In the genomic region with DNA sequence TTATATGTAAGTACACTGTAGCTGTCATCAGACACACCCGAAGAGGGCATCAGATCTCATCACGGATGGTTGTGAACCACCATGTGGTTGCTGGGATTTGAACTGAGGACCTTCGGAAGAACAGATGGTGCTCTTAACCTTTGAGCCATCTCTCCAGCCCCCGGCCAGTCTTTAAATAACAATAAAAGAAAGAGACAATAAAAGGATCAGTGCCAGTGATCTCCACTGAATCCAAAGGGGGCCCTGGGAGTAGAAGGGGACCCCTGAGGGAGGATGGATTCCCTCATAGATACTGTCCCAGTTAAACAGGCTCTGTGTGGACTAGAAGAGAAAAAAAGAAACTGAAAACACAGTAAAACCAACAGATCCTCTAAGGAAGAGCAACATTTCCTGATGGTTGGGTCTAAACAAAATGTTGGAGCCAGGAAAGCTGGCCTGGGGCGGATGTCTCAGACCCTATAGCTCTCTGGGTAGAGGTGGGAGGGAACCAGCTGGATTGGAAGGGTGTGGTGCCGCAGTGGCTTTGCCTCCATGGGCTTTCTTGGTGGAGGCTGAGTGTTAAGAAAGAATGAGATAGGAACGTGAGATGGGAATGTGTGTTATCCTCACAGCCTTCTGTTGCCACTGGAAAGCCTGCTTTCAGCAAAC, we compare ENCODE assay signal across 10 mouse cellular contexts. TPM values are rescaled to one million over a fixed set of nuclear protein-coding genes. Genes with fewer than 3 reads are reported as not detected.
DNase-seq lines count a peak whose midpoint lies in the region; ATAC-seq and TF ChIP-seq lines count a peak whose summit lies in the region.
"Had no signal": no experiment of that assay in that cellular context is flagged by ENCODE, and none has a peak within 500 bp of the region (broad histone marks: within the 10 kb centered on the region; RNA-seq: fewer than 3 reads in every experiment).

No protein-coding gene starts in this region.

- peak overlapping the region; percentile 91 for H3K4me3 ChIP-seq in gastrocnemius, adult 2 months
- no peak overlapping the region for H3K4me3 ChIP-seq in lung, embryonic 14.5 days (ENCODE audit: low read depth, low read length)
- H3K4me3 ChIP-seq in lung, adult 2 months (replicated peaks; ENCODE audit: extremely low read depth, low read depth, low read length): no peak overlapping the region
- peak overlapping the region; percentile 90 for H3K4me3 ChIP-seq in hindbrain, embryonic 10.5 days
- H3K4me3 ChIP-seq in myocyte: peak overlapping the region; percentile 80
- H3K4me3 ChIP-seq: megakaryocyte, embryonic 14.5 days had no signal

- peaks cover 88% of the 10 kb centered on the region for H3K79me2 ChIP-seq in myocyte (ENCODE audit: control insufficient read depth, insufficient read depth)

- no peaks in the 10 kb centered on the region for H3K9me3 ChIP-seq in lung, embryonic 14.5 days (ENCODE audit: low read depth, low read length)
- H3K9me3 ChIP-seq in hindbrain, embryonic 10.5 days: no peaks in the 10 kb centered on the region
- H3K9me3 ChIP-seq: megakaryocyte, embryonic 14.5 days had no signal

- H3K27ac ChIP-seq in gastrocnemius, adult 2 months: peak overlapping the region; percentile 57
- 0 out of 2 replicates have a peak overlapping the region, but pooled peaks have one; percentile 24 for H3K27ac ChIP-seq in lung, embryonic 14.5 days (ENCODE audit: low read depth)
- H3K27ac ChIP-seq in hindbrain, embryonic 10.5 days: peak overlapping the region; percentile 24

- H3K36me3 ChIP-seq in lung, embryonic 14.5 days (ENCODE audit: insufficient read depth): 0 out of 2 replicates have a peak, but pooled peaks cover 4% of the 10 kb centered on the region
- peaks cover 51% of the 10 kb centered on the region for H3K36me3 ChIP-seq in hindbrain, embryonic 10.5 days
- H3K36me3 ChIP-seq in myocyte (ENCODE audit: control insufficient read depth, insufficient read depth): peaks cover 18% of the 10 kb centered on the region

- H3K4me2 ChIP-seq in lung, embryonic 14.5 days: peak overlapping the region; percentile 92
- peak overlapping the region; percentile 86 for H3K4me2 ChIP-seq in myocyte (ENCODE audit: low read depth)

- no peak for TF ChIP-seq CTCF in gastrocnemius, adult 2 months (IDR thresholded peaks at IDR 0.05)
- no peak for TF ChIP-seq CTCF in lung, embryonic 14.5 days (IDR thresholded peaks at IDR 0.05; ENCODE audit: low read depth)
- TF ChIP-seq CTCF in lung, adult 2 months (IDR thresholded peaks at IDR 0.05; ENCODE audit: insufficient read depth, low read length): no peak

- DNase-seq in gastrocnemius, adult 2 months: no peak
- DNase-seq in gastrocnemius, postnatal 14 days: no peak
- DNase-seq in lung, embryonic 14.5 days: peak; percentile 53
- DNase-seq in lung, adult 2 months: no peak
- DNase-seq in hindbrain, embryonic 10.5 days (ENCODE audit: low spot score): no peak
- DNase-seq in cerebellum, postnatal 14 days: no peak
- DNase-seq: cerebellum, adult 2 months had no signal

- TF ChIP-seq POLR2A in lung, adult 2 months (IDR thresholded peaks at IDR 0.05; ENCODE audit: borderline replicate concordance, extremely low read depth, low read depth, low read length): no peak
- no peak for TF ChIP-seq POLR2A in myocyte (IDR thresholded peaks at IDR 0.05; ENCODE audit: insufficient read length, low read depth)

- peaks cover 33% of the 10 kb centered on the region for H3K4me1 ChIP-seq in lung, embryonic 14.5 days (ENCODE audit: insufficient read depth)
- H3K4me1 ChIP-seq in lung, adult 2 months (ENCODE audit: control insufficient read depth, insufficient read depth, low read length): peaks cover 11% of the 10 kb centered on the region
- peaks cover 81% of the 10 kb centered on the region for H3K4me1 ChIP-seq in hindbrain, embryonic 10.5 days (replicated peaks)

- H3ac ChIP-seq in myocyte (ENCODE audit: control insufficient read depth, insufficient read length): no peak overlapping the region

- H3K9ac ChIP-seq in lung, embryonic 14.5 days: no peak overlapping the region

- ATAC-seq in lung, embryonic 14.5 days (ENCODE audit: insufficient read depth): no peak
- ATAC-seq in monocyte, adult 5-6 weeks (replicated peaks; ENCODE audit: insufficient number of reproducible peaks, low FRiP score, low TSS enrichment, poor library complexity, severe bottlenecking): no peak

- no peaks in the 10 kb centered on the region for H3K27me3 ChIP-seq in lung, embryonic 14.5 days (ENCODE audit: insufficient read depth, low read length)
- no peaks in the 10 kb centered on the region for H3K27me3 ChIP-seq in hindbrain, embryonic 10.5 days (ENCODE audit: insufficient read depth, poor library complexity, severe bottlenecking)
- H3K27me3 ChIP-seq in myocyte (ENCODE audit: control insufficient read depth, insufficient read depth, insufficient read length): no peaks in the 10 kb centered on the region

- 58% methylated on average over 7 of the region's 7 CpGs for WGBS in lung, embryonic 14.5 days
- 45% methylated on average over 7 of the region's 7 CpGs for WGBS in lung, adult 2 months
- WGBS in hindbrain, embryonic 10.5 days: 29% methylated on average over 7 of the region's 7 CpGs

- intact Hi-C loops in gastrocnemius, adult 2 months (cut with DNase I): no loop called here
- intact Hi-C loops in gastrocnemius, postnatal 14 days (cut with DNase I; ENCODE audit: low total_unique reads): no loop called here

TF ChIP-seq in myocyte, 11 proteins besides CTCF, POLR2A, EP300 and RAD21:
- TF ChIP-seq TCF3 (IDR thresholded peaks at IDR 0.05; ENCODE audit: insufficient read length, low read depth) (no peak), USF1 (IDR thresholded peaks at IDR 0.05; ENCODE audit: low read depth) (no peak), MYOG (IDR thresholded peaks at IDR 0.05; ENCODE audit: control insufficient read depth in 1 of 3, insufficient read depth in 1 of 3, insufficient read length in 2 of 3, low read depth in 2 of 3) (no peak), MYOD1 (IDR thresholded peaks at IDR 0.05; ENCODE audit: control insufficient read depth in 1 of 3, insufficient read length in 2 of 3, low read depth in 2 of 3) (no peak), POLR2AphosphoS2 (IDR thresholded peaks at IDR 0.05; ENCODE audit: insufficient read length, low read depth) (peak; percentile 71), E2F4 (IDR thresholded peaks at IDR 0.05; ENCODE audit: insufficient read depth) (no peak), SRF (IDR thresholded peaks at IDR 0.05; ENCODE audit: control insufficient read depth, insufficient read length, low read depth) (no peak), TCF12 (IDR thresholded peaks at IDR 0.05; ENCODE audit: insufficient read depth, poor library complexity, severe bottlenecking) (no peak)

RNA-seq across cellular contexts. Expression of gene Cnn3, which starts 4.1 kb away (rescaled TPM):
- 10 to 100 TPM; 16.5 to 28.2 TPM for total RNA-seq in gastrocnemius, adult 2 months (2021)
- total RNA-seq in gastrocnemius, postnatal 14 days (2021): 10 to 100 TPM; 54.0 to 64.5 TPM
- 671 and 678 TPM in 2 replicates for polyA plus RNA-seq in lung, embryonic 14.5 days (2014; fragmentation: Nextera tagmentation; extraction: Ambion mirVana)
- 165 and 170 TPM in 2 replicates for polyA plus RNA-seq in lung, adult 2 months (2012; rRNA removed)
- 918 and 954 TPM in 2 replicates for polyA plus RNA-seq in hindbrain, embryonic 10.5 days (2016; fragmentation: Nextera tagmentation; extraction: Ambion mirVana)
- polyA plus RNA-seq in myocyte (2012; fragmentation: generic; extraction: Trizol): 589 TPM
- 5.2 to 37.7 TPM (median 7.7 TPM) in 3 replicates for total RNA-seq in monocyte, adult 5-6 weeks (2017)

Comparison
In these comparisons a context has a peak if more than half of its experiments do, and no peak if none do; other contexts are left out.
1. H3K4me3 ChIP-seq: peak in gastrocnemius, adult 2 months (single experiment), hindbrain, embryonic 10.5 days (single experiment) and myocyte (single experiment); none in lung, embryonic 14.5 days (single experiment) and lung, adult 2 months (single experiment).
2. Peak in every context shown above with its lines, with median percentiles within 50 percentile points of each other: H3K27ac ChIP-seq.